Mouse (Mus musculus) CH12.LX (cell line): ENCODE measurements at regions not wholly inside any gene's neighbourhood (a gene's known extent, or its start where the extent isn't known, plus 50 kb on each side); places are given as distances from the start of the nearest gene placed in this dataset.

Experiments
- DNase-seq: peaks from one replicate; pipeline ENCODE4 v3.0.0-alpha.2; 2013; ENCODE audit errors: extremely low read depth
- H3K27ac ChIP-seq: 2 replicates; pipeline ENCODE4 v1.5.1; 2012; ENCODE audit warnings: low read depth, mild to moderate bottlenecking, control low read depth, moderate library complexity; ENCODE audit not compliant: insufficient read depth
- H3K27me3 ChIP-seq: replicated peaks from 2 replicates; pipeline ENCODE3; 2012; ENCODE audit warnings: inconsistent platforms
- H3K36me3 ChIP-seq, 2 experiments: replicated peaks in 1 of 2; 2 replicates each; pipeline versions ENCODE3 to v1.6.1; 2012; ENCODE audit warnings: inconsistent platforms in 1 of 2, low read length in 1 of 2, mild to moderate bottlenecking in 1 of 2, mixed read lengths in 1 of 2, moderate library complexity in 1 of 2; ENCODE audit not compliant: control insufficient read depth in 1 of 2, insufficient read depth in 1 of 2
- H3K4me1 ChIP-seq, 2 experiments: 2 replicates each; pipeline ENCODE4 v1.6.1; 2012; ENCODE audit warnings: inconsistent platforms in 1 of 2, moderate library complexity in 1 of 2; ENCODE audit not compliant: insufficient read depth in 2 of 2, control insufficient read depth in 1 of 2
- H3K4me2 ChIP-seq: 2 replicates; pipeline ENCODE4 v1.6.1; 2012; ENCODE audit warnings: low read depth, mild to moderate bottlenecking, control low read depth; ENCODE audit not compliant: poor library complexity, insufficient read depth, severe bottlenecking
- H3K4me3 ChIP-seq, 3 experiments: fragments of 150-350 bp in 1 of 3; sonication (generic) in 1 of 3; replicated peaks in 1 of 3; 2 replicates each; pipeline versions ENCODE3 to v1.5.1; 2011 to 2012; ENCODE audit warnings: low read depth in 2 of 3, low read length in 2 of 3, mild to moderate bottlenecking in 2 of 3, moderate library complexity in 2 of 3, control low read depth in 1 of 3, improper control_type of control experiment in 1 of 3, inconsistent platforms in 1 of 3, mixed read lengths in 1 of 3; ENCODE audit not compliant: poor library complexity in 1 of 3
- H3K79me2 ChIP-seq: replicated peaks from 2 replicates; pipeline ENCODE4 v1.6.1; 2012; ENCODE audit warnings: mild to moderate bottlenecking, moderate library complexity; ENCODE audit not compliant: control insufficient read depth, poor library complexity, insufficient read depth, severe bottlenecking; ENCODE audit errors: extremely low read depth
- H3K9ac ChIP-seq: 2 replicates; pipeline ENCODE4 v1.6.1; 2012; ENCODE audit warnings: low read depth, mild to moderate bottlenecking, control low read depth, moderate library complexity; ENCODE audit not compliant: insufficient read depth
- H3K9me3 ChIP-seq: replicated peaks from 2 replicates; pipeline ENCODE3; 2012; ENCODE audit warnings: low read length, inconsistent platforms, mixed read lengths
- CHD2 ChIP-seq: IDR thresholded peaks from 2 replicates; pipeline ENCODE4 v1.6.1; 2011; ENCODE audit warnings: low read length, improper control_type of control experiment
- CTCF ChIP-seq, 2 experiments: IDR thresholded peaks in 1 of 2; conservative IDR thresholded peaks in 1 of 2; 2 replicates each; pipeline ENCODE4 v1.5.1; 2011 to 2012; ENCODE audit warnings: low read depth in 2 of 2, low read length in 2 of 2, improper control_type of control experiment in 1 of 2, inconsistent platforms in 1 of 2, mild to moderate bottlenecking in 1 of 2, moderate library complexity in 1 of 2
- ELF1 ChIP-seq: IDR thresholded peaks from 2 replicates; pipeline ENCODE4 v1.6.1; 2014; ENCODE audit warnings: low read depth, mild to moderate bottlenecking, inconsistent platforms, low read length, improper control_type of control experiment
- HCFC1 ChIP-seq: IDR thresholded peaks from 2 replicates; pipeline ENCODE4 v1.6.1; 2012; ENCODE audit warnings: low read depth, mild to moderate bottlenecking, inconsistent platforms, low read length, improper control_type of control experiment
- IRF4 ChIP-seq: IDR thresholded peaks from 2 replicates; pipeline ENCODE4 v1.6.1; 2014; ENCODE audit warnings: low read depth, mild to moderate bottlenecking, inconsistent platforms, low read length, improper control_type of control experiment
- JUN ChIP-seq: IDR thresholded peaks from 2 replicates; pipeline ENCODE4 v1.6.1; 2011; ENCODE audit warnings: low read depth, mild to moderate bottlenecking, low read length, improper control_type of control experiment, moderate library complexity; ENCODE audit not compliant: insufficient read depth
- KAT2A ChIP-seq: IDR thresholded peaks from 2 replicates; pipeline ENCODE4 v1.6.1; 2012; ENCODE audit warnings: low read length, improper control_type of control experiment, inconsistent platforms; ENCODE audit not compliant: insufficient replicate concordance
- NELFE ChIP-seq: IDR thresholded peaks from 2 replicates; pipeline ENCODE4 v1.6.1; 2011; ENCODE audit warnings: low read depth, low read length, improper control_type of control experiment
- UBTF ChIP-seq: IDR thresholded peaks from 2 replicates; pipeline ENCODE4 v1.6.1; 2012; ENCODE audit warnings: low read depth, mild to moderate bottlenecking, inconsistent platforms, low read length, improper control_type of control experiment, moderate library complexity
- USF2 ChIP-seq: conservative IDR thresholded peaks from 2 replicates; pipeline ENCODE4 v1.6.1; 2011; ENCODE audit warnings: low read depth, low read length, improper control_type of control experiment
- ZC3H11A ChIP-seq: IDR thresholded peaks from 2 replicates; pipeline ENCODE4 v1.6.1; 2012; ENCODE audit warnings: low read depth, mild to moderate bottlenecking, inconsistent platforms, low read length, improper control_type of control experiment
- ZNF384 ChIP-seq: IDR thresholded peaks from 2 replicates; pipeline ENCODE4 v1.6.1; 2012; ENCODE audit warnings: low read depth, low read length, improper control_type of control experiment, inconsistent platforms
- dilution Hi-C: fragments of 300-500 bp; cut with MboI; formaldehyde crosslinking; loops from 2 replicates; pipeline ENCODE4 v1.14.3; 2020; ENCODE audit warnings: low sequenced_read_pairs; ENCODE audit not compliant: extremely low pct_unique_long_range_greater_than_20kb, extremely low pct_ligation_motif_present
- in situ Hi-C: fragments of 300-500 bp; cut with MboI; formaldehyde crosslinking; loops from 3 replicates; pipeline ENCODE4 v1.14.3; 2019; ENCODE audit warnings: low sequenced_read_pairs, low pct_ligation_motif_present, low pct_unique_long_range_greater_than_20kb, mixed read lengths

- no peak overlapping the region for H3K27ac ChIP-seq
- no peak for DNase-seq
- no peak for TF ChIP-seq ELF1
- TF ChIP-seq HCFC1, result no peak
- TF ChIP-seq CTCF (conservative IDR thresholded peaks at IDR 0.05 in 1 of 2, IDR thresholded peaks at IDR 0.05 in 1 of 2; ENCODE audit: low read depth in 2 of 2, low read length in 2 of 2), result no peak
- no peak for TF ChIP-seq ZC3H11A
- no peak for TF ChIP-seq KAT2A
- TF ChIP-seq UBTF, result no peak
- no peak for TF ChIP-seq USF2
- TF ChIP-seq, all 38 proteins: peak for 0
- H3K4me3 ChIP-seq, result no peak overlapping the region
- H3K4me2 ChIP-seq, result no peak overlapping the region
- in situ Hi-C loops, result no loop called here
- no peaks in the 10 kb centered on the region for H3K27me3 ChIP-seq
- H3K9me3 ChIP-seq, result peaks cover 59% of the 10 kb centered on the region
- no peaks in the 10 kb centered on the region for H3K4me1 ChIP-seq
- no peaks in the 10 kb centered on the region for H3K36me3 ChIP-seq
- no peaks in the 10 kb centered on the region for H3K79me2 ChIP-seq
- H3K9ac ChIP-seq, result no peak overlapping the region
- dilution Hi-C loops, result no loop called here
These were observed 197.1 kb upstream of the Adcy2 start for GRCm38 (mm10) chr13:69196464-69196871.

- H3K4me3 ChIP-seq, result no peak overlapping the region
- H3K36me3 ChIP-seq, result no peaks in the 10 kb centered on the region
- no peak overlapping the region for H3K4me2 ChIP-seq
- no peaks in the 10 kb centered on the region for H3K27me3 ChIP-seq
- no peak for DNase-seq
- H3K9me3 ChIP-seq, result peaks cover 55% of the 10 kb centered on the region
- H3K27ac ChIP-seq, result no peak overlapping the region
- H3K4me1 ChIP-seq, result no peaks in the 10 kb centered on the region
- no peaks in the 10 kb centered on the region for H3K79me2 ChIP-seq
- in situ Hi-C loops, result no loop called here
- no peak overlapping the region for H3K9ac ChIP-seq
- dilution Hi-C loops, result no loop called here
- no peak for TF ChIP-seq IRF4
- TF ChIP-seq JUN, result no peak
These were observed 208.6 kb upstream of the Adcy2 start for GRCm38 (mm10) chr13:69207741-69208568.

DNA sequence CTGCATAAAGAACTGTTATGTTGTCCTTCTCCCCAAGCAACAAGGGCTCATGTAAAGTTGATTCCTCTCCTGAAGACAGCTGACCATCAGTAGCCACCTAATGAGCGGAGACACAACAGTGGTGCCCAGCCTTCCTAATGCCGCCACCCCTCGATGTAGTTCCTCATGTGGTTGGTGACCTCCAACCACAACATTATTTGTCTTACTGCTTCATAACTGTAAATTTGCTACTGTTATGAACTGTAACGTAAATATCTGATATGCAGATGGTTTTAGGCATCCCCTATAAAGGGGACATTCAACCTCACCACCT is 209.2 kb upstream of the Adcy2 start:
- Histone ChIP-seq H3K4me3 (no peak overlapping the region), H3K27me3 (no peaks in the 10 kb centered on the region), H3K4me1 (no peaks in the 10 kb centered on the region)
- DNase-seq, result no peak
- in situ Hi-C loops, result no loop called here
- TF ChIP-seq CHD2, result no peak
- no peak for TF ChIP-seq UBTF
- no peak for TF ChIP-seq ZNF384
- TF ChIP-seq NELFE, result no peak
- TF ChIP-seq, all 38 proteins: peak for 0
- Histone ChIP-seq H3K36me3 (no peaks in the 10 kb centered on the region), H3K4me2 (no peak overlapping the region), H3K79me2 (no peaks in the 10 kb centered on the region), H3K27ac (no peak overlapping the region), H3K9ac (no peak overlapping the region), H3K9me3 (peaks cover 57% of the 10 kb centered on the region)
- dilution Hi-C loops, result no loop called here
